Mouse (Mus musculus) bone marrow macrophage, adult 2 months (primary cell): Measurements from ENCODE around the gene Acp4. TPM values are rescaled to one million over a fixed set of nuclear protein-coding genes. Genes with fewer than 3 reads are reported as not detected.
"Not testable (repeated sequence)": the region's sequence is repeated elsewhere in the genome, so short reads cannot be mapped to it uniquely, and the experiment has no call there.

Experiments used
- H3K27ac ChIP-seq: 2 replicates; pipeline ENCODE4 v1.5.1; 2012; ENCODE audit warnings: low read depth, low read length; ENCODE audit not compliant: insufficient read depth
- H3K4me1 ChIP-seq: 2 replicates; pipeline ENCODE4 v1.6.1; 2012; ENCODE audit warnings: low read length; ENCODE audit not compliant: control insufficient read depth, insufficient read depth
- H3K4me3 ChIP-seq: 2 replicates; pipeline ENCODE4 v1.5.1; 2012; ENCODE audit warnings: mild to moderate bottlenecking, low read length, moderate library complexity; ENCODE audit not compliant: insufficient read depth
- CTCF ChIP-seq: IDR thresholded peaks from 2 replicates; pipeline ENCODE4 v1.5.1; 2012; ENCODE audit warnings: low read depth, mild to moderate bottlenecking, low read length, moderate library complexity
- POLR2A ChIP-seq: IDR thresholded peaks from 2 replicates; pipeline ENCODE4 v1.6.1; 2012; ENCODE audit warnings: mild to moderate bottlenecking, low read depth, low read length, borderline replicate concordance
- polyA plus RNA-seq: library from polyadenylated mRNA; stranded (reverse); fragments of >200 nt; gene quantifications from 2 replicates; pipeline ENCODE4 v1.2.4, GENCODE M21; 2012; ENCODE audit not compliant: missing spikeins, insufficient read depth, insufficient read length

Gene Acp4
- polyA plus RNA-seq, 1 experiment = not detected

DNA sequence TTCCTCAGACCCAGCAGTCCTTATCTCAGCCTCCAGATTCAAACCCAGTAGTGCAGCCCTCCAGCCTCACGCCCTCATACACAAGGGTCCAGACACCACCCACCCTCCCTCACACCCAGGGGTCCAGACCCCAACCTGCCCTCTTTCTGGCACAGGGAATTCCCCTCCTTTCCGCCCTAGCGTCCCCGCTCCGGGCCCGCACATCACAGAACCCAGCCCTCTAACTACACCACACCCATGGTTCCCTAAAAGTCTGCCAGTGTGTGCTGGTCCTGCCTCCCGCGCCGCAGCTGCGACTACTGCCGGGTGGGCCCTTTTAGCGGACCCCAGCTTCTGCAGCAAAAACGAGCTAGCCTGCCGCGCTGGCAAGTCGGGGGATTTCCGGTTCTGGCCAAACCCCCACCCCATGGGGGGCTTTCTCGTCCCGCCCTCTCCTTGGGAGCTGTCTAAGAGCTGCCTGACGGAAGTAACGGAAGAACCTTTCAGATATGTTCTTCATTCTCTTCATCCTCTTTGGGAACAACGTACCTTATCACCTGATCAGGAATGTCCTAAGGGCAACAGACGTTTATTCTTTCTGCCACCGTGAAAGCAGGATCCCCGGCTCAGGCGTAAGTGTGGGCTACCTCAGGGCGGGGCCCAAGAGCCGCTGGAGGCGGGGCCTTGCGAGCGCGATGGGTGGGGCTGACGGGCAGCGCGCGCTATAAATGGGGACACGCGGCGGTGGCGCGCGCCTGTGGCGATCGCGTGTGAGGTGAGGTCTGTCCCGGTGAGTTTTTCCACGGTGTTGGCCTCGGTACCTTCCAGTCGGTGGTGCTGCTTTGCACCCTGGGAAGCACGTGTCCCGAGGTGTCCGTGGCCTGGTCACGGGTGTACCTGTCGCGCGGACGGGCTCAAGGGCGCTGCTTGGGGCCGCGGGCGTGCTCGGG is 10.9 kb downstream of the Acp4 start, which contains the start of the genes 1700028J19Rik and 2410002F23Rik:
1700028J19Rik (minus strand) TSS at position 641 of the 929 bp plus-strand sequence.
2410002F23Rik (plus strand) TSS at position 668 of the 929 bp plus-strand sequence.
- peaks cover 19% of the 10 kb centered on the region for H3K4me1 ChIP-seq
- H3K27ac ChIP-seq = peak within 1 kb of the TSS; percentile 84
- H3K4me3 ChIP-seq = peak within 1 kb of the TSS; percentile 83
- TF ChIP-seq POLR2A = peak; percentile 93
- no peak for TF ChIP-seq CTCF

DNA sequence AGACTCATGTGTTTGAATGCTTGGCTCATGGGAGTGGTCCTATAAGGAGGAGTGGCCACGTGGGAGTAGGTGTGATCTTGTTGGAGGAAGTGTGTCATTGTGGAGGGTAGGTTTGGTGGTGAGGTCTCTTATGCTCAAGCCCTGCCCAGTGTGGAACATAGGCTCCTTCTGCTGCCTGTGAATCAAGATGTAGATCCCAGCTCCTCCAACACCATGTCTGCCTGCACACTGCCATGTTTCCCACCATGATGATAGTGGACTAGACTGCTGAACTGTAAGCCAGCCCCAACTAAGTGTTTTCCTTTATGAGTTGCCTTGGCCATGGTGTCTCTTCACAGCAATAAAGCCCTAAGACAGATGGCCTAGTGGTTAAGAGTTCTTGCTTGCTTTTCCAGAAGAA is 13.1 kb downstream of the Acp4 start:
- peaks cover 13% of the 10 kb centered on the region for H3K4me1 ChIP-seq
- TF ChIP-seq POLR2A = no peak
- no peak for TF ChIP-seq CTCF
- no peak overlapping the region for H3K27ac ChIP-seq
- H3K4me3 ChIP-seq = no peak overlapping the region

DNA sequence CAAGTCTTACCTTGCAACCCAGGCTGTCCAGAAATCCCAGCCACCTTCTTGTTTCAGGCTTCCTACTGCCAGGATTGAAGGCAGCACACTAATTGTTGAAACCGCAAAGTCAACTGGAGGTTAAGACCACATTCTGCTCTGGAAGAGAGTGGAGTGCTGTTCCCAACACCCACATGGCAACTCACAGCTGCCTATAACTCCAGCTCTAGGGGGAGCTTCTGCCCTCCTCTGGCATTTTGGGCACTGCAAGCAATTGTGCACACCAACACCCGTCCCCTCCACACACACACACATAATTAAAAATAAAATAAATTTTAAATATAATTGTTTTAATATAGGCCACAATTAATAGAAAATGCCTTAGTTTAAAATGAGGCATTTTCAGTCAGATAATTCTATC is 16.0 kb downstream of the Acp4 start:
- H3K4me1 ChIP-seq = peaks cover 7% of the 10 kb centered on the region
- H3K27ac ChIP-seq = no peak overlapping the region
- H3K4me3 ChIP-seq = no peak overlapping the region
- TF ChIP-seq CTCF (no peak), POLR2A (no peak)

DNA sequence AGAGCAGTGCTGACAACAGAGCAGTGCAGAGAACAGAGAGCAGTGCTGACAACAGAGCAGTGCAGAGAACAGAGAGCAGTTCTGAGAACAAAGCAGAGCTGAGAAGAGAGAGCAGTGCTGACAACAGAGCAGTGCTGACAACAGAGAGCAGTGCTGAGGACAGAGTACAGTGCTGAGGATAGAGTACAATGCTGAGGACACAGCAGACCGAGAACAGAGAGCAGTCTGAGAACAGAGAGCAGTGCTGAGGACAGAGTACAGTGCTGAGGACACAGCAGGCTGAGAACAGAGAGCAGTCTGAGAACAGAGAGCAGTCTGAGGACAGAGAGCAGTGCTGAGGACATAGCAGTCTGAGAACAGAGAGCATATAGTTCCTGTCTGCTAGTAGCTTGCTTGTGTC is 16.5 kb downstream of the Acp4 start:
- no peak overlapping the region for H3K27ac ChIP-seq

DNA sequence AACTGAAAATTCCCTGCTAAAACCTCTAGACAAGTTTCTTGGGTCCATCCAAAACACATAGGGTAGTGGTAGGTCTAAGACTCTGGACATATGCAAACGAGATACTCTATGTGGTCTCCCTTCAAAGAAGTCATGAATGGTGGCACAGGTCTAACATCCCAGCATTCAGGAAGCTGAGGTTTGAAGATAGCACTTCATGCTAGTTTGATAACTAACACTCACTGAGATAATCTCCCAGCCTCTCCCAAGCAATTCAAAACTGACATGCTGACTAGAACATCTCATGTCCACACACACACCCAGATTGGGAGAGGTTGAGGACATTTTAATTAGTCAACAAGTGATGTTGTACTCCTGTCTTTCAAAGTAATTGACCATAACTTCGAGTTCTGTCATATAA is 17.3 kb downstream of the Acp4 start:
- Histone ChIP-seq H3K27ac (no peak overlapping the region), H3K4me3 (no peak overlapping the region), H3K4me1 (peaks cover 2% of the 10 kb centered on the region; the same call in 1 of the 2 replicates)
- no peak for TF ChIP-seq CTCF
- TF ChIP-seq POLR2A = no peak

More for the DNA sequence above, 16.5 kb downstream of the Acp4 start:
- H3K4me3 ChIP-seq = no peak overlapping the region
- TF ChIP-seq CTCF = no peak
- no peak for TF ChIP-seq POLR2A
- H3K4me1 ChIP-seq = peaks cover 7% of the 10 kb centered on the region

DNA sequence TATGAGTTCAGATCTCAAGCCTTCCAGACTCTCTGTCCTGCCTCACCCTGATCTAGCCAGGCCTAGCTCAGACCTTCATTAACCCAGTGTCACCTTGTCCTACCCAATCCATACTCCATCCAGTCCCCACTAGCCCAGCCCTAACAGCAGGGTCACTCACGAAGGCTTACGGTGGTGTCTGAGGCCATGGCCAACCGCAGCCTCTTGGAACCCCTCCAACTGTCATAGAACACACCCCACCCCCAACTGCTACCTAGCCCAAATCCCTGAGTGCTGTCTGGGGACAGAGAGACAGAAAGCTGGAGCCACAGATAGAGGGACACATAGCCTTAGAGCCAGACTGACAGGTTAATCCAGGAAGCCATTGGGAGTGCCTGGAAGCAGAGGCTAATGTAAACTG is 21.3 kb downstream of the Acp4 start, which contains the start of gene Gm36864:
Gm36864 (plus strand) TSS at position 269 of the 400 bp plus-strand sequence.
- H3K27ac ChIP-seq = no peak within 1 kb of the TSS

DNA sequence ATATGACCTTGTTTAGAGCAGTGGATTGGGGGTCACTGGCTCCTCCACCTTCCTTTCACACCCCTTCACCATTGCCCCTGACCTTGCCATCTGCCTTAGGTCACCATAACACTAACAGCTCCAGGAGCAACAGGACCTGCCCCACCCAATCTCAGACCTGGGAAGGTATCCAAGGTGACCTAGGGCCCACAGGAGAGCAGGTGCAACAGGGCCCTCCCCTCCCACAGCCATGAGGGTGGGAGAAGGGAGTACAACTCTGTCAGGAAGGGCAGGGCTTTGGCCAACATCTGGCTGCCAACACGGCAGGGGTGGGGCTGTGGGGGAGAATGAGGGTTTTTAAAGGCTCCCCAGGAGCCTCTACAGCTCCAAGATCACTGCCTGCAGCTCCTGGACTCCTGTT is 32.1 kb downstream of the Acp4 start, which contains the start of gene Klk1:
Klk1 (plus strand) TSS at position 285 of the 400 bp plus-strand sequence.
- no peak within 1 kb of the TSS for H3K4me3 ChIP-seq
- no peak for TF ChIP-seq POLR2A
- no peak for TF ChIP-seq CTCF
- H3K4me1 ChIP-seq = no peaks in the 10 kb centered on the region
- H3K27ac ChIP-seq = no peak within 1 kb of the TSS

More for the DNA sequence above, 21.3 kb downstream of the Acp4 start, which contains the start of gene Gm36864:
- TF ChIP-seq POLR2A (no peak), CTCF (no peak)
- no peak within 1 kb of the TSS for H3K4me3 ChIP-seq
- peaks cover 2% of the 10 kb centered on the region; the same call in 1 of the 2 replicates for H3K4me1 ChIP-seq

DNA sequence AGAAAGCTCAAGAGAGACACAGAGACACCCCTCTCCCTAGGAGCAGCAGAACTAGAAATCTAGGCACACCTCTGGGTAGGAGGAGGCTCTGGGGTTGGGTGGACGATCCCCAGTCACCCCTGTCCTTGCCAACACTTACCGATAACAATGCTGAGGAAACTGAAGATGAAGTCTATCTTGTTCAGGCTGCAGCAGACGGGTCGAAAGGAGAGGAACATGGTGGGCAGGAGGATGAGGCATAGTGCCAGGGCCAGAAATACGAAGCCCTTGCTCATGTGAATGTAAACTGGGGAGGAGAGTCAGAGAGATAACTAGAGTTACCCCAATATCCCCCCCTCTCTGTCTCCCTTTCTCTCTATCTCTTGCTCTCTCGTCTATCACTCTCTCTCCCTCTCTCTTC is 34.8 kb downstream of the Acp4 start:
- not testable (repeated sequence) for H3K4me1 ChIP-seq, H3K27ac ChIP-seq, H3K4me3 ChIP-seq

DNA sequence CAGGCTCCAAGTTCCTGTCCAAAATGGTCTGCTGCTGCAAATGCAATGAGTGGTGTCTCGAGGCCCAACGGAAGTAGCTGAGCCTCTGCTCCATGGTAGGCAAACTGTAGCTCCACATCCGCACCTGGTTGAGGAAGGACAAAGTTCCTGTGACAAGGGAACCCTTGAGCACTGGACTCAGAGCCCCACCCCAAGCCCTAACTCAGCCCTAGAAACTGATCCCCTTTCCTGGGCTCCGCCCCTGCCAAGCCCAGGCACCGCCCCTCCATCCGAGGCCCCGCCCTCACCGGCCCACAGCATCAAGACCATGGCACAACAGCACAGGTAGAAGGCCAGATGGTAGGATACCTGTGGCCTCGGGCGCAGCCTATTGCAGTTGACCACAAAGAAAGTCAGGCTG is 35.6 kb downstream of the Acp4 start:
- H3K4me3 ChIP-seq, H3K27ac ChIP-seq, H3K4me1 ChIP-seq: not testable (repeated sequence)

DNA sequence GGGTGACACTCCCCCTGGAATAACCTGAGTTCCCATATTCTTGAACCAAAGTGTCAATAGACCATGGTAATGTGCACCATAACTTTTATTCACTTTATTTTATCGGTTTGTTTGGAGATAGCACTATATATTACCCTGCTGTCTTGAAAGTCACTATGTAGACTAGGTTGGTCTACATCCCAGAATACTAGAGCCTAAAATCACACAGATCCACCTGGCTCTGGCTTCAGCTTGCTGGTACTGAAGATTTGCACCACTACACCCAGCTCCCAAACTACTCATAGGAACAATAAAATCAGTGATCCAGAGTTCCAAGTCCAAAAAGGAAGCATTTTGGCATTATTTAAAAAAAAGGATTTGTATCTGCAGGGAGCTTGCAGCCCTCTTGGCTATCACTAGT is 41.5 kb downstream of the Acp4 start, which contains the start of gene Klk1b5:
Klk1b5 (plus strand) TSS at position 301 of the 400 bp plus-strand sequence.
- no peak for TF ChIP-seq CTCF
- TF ChIP-seq POLR2A = no peak
- H3K27ac ChIP-seq = no peak within 1 kb of the TSS
- no peaks in the 10 kb centered on the region for H3K4me1 ChIP-seq
- H3K4me3 ChIP-seq = no peak within 1 kb of the TSS
